Mouse (Mus musculus): ENCODE measurements around the gene Aig1.

- TF ChIP-seq GATA1 (IDR thresholded peaks at IDR 0.05; ENCODE audit: borderline replicate concordance, low read length) (no peak), FLI1 (IDR thresholded peaks at IDR 0.05; ENCODE audit: low read length) (no peak)
Observed at GRCm38 (mm10) chr10:13769789-13770188, 99.0 kb downstream of the Aig1 start.
